ENCODE assay signal across 8 mouse cellular contexts in the genomic region with DNA sequence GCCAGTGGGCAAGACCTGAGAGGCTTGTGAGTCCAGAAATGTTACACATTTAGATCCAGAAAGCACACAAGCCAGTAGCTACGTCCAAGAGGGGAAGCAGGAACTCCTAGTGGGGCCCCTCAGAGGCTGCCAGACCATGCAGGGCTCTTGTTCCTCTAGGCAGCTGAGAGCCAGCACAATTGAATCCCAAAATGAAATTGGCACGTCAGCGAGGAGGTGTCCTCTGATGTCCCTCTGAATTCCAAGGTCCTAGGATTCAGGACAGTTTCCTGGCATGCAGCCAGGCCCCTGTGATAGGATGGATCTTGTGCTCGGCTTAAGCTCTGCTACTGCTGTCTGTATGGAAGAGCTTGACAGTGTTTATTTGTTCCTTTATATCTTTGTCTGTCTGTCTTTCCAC.
A peak's percentile ranks its signal among the peaks of the same experiment; 100 is the strongest.
DNase-seq lines count a peak whose midpoint lies in the region.

No protein-coding gene starts in this region.

- peak; percentile 38 to 55 for DNase-seq in kidney, postnatal 36 days
- no peak for DNase-seq in kidney, adult 8-10 months
- DNase-seq in adrenal gland, adult 2 months, result peak; percentile 70
- DNase-seq in cerebellum, adult 9-11 months, result peak; percentile 66
- peak; percentile 85 to 90 for DNase-seq in heart, postnatal 10 days
- no peak for DNase-seq in left cerebral cortex, postnatal 14 days (ENCODE audit: low spot score in 2 of 2)
- no peak for DNase-seq in thymus, postnatal 25 days
- DNase-seq in right cerebral cortex, postnatal 14 days, result no peak

- intact Hi-C loops in heart, postnatal 10 days (cut with DNase I), result loop anchor here (5.0 kb wide), 3 partner anchors 44 to 1461 kb away; a partner anchor contains a TSS
- intact Hi-C loops in left cerebral cortex, postnatal 14 days (cut with DNase I), result no loop called here

Comparison
In these comparisons a context has a peak if more than half of its experiments do, and no peak if none do; other contexts are left out.
1. DNase-seq: peak in kidney, postnatal 36 days (2 of 2), adrenal gland, adult 2 months (single experiment), cerebellum, adult 9-11 months (single experiment) and heart, postnatal 10 days (2 of 2); none in kidney, adult 8-10 months (0 of 2), left cerebral cortex, postnatal 14 days (0 of 2), thymus, postnatal 25 days (single experiment) and right cerebral cortex, postnatal 14 days (single experiment).